Mouse (Mus musculus) urinary bladder, postnatal 36 days (tissue): ENCODE results near the gene Gfy.
"Not testable (repeated sequence)": the region's sequence is repeated elsewhere in the genome, so short reads cannot be mapped to it uniquely, and the experiment has no call there.

ENCODE experiments used
- DNase-seq, 2 experiments: peaks; one replicate each; pipeline ENCODE4 v3.0.0; 2022; ENCODE audit warnings: low spot score in 2 of 2, mixed read lengths in 1 of 2

The Gfy gene

DNA sequence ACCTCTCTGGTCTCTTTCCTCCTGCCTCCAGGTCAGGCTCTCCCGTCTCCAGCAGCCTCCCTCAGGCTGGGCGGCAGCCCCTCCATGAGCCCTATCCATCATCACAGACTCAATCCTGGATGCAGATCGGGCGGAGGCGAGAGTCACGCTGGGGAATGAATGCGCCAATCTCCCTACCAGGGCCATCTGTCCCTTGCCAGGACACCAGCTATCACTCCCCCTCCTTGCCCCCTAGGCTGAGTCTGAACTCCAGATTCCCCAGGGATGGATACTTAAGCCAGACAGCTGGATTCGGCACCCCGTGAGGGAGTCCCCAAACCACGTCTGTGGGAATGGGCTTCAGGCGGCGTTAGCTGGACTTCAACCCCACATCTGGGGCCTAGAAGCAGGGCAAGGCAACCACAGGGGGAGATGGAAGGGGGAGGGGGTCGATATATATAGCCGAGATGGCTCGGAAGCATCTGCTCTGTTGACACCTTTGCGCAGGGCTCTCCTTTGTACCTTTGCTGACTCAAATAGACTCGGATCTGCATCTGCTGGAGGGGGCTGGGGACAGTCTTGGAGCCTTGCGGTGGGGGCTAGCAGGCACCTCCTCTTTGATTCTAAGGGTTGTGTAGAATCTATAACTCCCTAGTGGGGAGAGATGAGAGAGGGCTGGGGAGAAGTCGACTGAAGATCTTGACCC lies 11.5 kb downstream of the Gfy start:
- DNase-seq, result no peak

DNA sequence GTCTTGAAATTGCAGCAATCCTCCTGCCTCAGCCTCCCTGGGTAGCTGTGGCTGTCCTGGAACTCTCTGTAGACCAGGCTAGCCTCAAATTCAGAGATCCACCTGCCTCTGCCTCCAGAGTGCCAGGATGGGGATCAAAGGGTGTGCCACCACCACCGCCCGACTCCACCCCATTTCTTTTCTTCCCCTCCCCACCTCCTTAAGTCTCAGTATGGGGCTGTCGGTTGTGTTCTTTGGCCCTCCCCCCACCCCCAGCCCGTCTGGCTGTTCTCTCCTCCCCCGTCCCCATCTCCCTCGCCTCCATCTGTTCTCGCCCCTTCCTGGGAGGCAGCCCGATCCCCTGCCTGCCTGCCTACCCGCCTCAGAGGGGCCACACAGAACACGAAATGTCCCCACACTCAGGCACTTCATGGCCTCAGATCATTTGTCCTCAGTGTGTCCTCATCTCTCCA lies 12.4 kb downstream of the Gfy start:
- no peak for DNase-seq

DNA sequence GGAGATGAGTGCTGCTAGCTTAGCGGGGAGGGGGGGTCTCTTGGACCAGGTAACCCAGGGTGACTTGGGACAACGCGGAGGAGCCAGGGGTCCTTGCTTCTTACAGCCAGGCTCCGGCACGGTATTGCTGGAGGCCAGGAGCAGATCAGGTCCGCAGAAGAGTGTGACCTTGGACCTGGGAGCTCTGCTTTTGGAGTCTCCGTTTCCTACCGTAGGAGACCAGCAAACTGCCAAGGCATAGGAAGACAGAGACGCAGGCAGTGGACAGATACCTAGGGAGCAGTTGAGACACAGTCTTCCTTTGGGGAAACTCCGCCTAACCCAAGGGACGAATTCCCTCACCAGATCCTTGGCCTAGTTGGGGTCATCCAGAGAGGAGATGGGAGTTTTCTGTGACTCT lies 13.7 kb downstream of the Gfy start:
- DNase-seq, result no peak

DNA sequence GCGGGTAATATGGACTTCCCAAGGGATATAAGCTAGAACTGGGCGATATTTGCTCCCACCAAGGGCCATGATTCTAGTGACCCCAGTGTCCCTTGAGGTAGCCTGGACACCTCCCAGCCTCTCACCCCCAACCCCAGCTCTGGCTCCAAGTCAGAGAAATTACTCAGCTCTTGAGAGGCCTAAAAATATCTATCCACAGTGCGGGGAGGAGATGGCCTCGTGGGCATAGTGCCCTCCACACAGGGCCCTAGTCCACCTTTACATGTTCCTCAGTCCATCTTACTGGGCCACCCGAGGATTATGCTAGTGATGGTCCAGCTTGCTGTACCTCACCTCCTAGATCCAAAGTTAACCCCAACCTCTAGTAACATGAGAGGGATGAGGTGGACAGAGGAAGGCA lies 14.5 kb downstream of the Gfy start:
- DNase-seq, result no peak

DNA sequence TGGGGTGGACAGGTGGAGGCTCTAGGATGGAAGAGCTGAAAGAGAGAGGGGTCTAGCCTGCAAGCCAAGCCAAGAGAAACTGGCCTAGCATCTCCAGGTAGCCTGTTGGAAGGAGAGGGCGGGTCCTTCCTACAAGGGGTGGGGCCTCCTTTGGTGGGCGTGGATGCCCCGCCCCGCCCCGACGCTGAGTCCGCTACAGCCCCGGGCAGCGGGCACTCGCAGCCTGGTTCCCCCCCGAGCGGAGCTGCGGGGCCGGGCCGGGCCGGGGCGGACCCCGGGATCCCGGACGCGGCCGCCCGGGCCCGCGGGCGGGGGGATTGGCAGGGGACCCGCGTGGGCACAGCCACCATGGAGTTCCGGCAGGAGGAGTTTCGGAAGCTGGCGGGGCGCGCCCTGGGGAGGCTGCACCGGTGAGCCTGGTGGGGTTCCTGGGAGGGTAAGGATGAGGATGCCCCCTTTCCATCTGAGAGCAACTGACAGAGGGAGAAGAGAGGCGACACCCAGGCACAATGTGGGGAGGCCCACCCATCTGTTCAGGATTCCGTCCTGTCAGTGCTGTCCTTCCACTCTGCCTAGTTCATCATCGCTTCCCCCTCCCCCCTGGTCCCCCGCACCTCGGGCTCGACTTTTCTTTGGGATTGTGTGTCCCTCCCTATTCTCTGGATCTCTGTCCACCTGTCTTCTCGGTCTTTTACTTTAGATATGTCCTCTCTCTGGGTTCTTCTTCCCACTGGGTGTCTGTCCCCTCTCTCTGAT lies 15.5 kb downstream of the Gfy start, which contains the start of gene Slc17a7:
Slc17a7 (plus strand) TSS at position 215 of the 756 bp plus-strand sequence.
- DNase-seq, result no peak

DNA sequence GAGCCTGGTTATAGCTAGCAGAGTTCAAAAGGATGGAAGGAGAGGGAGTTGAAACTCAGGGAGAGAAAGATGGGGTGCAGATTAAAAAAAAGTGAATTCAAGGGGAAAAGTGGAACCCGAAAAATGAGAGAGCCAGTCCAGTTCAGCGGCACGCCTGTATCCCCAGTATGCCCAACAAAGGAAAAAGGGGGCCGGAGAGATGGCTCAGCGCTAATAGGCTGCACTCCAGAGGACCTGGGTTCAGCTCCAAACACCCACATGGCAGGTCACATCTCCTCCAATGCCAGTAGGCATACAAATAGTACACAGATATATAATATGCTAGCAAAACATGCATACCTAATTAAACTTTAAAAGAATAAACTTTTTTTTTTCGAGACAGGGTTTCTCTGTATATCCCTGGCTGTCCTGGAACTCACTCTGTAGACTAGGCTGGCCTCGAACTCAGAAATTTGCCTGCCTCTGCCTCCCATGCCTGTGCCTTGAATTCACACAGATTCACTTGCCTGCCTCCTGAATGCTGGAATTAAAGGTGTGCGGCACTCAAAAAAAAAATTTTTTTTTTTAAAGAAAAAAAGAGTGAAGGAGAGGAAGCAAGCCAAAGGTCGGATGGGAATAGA lies 16.3 kb downstream of the Gfy start:
- DNase-seq, result no peak

DNA sequence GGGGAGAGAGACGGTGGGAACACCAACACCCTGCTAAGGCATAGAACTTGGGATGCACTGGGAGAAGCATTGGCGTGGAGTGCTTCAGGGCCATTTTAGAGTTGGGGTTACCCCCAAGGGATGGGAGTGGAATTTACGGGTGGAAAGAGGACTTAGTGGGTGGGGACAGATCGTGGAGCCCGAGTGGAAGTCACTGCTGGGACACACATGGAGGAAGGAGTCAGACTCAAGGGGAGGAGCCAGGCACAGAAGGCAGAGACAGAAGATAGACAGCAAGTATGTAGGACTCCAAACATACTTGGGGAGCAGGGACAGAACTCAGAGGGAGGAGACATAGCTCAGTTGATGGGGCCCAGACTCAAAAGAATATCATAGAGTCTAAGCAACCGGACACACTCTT lies 16.8 kb downstream of the Gfy start:
- DNase-seq, result no peak

DNA sequence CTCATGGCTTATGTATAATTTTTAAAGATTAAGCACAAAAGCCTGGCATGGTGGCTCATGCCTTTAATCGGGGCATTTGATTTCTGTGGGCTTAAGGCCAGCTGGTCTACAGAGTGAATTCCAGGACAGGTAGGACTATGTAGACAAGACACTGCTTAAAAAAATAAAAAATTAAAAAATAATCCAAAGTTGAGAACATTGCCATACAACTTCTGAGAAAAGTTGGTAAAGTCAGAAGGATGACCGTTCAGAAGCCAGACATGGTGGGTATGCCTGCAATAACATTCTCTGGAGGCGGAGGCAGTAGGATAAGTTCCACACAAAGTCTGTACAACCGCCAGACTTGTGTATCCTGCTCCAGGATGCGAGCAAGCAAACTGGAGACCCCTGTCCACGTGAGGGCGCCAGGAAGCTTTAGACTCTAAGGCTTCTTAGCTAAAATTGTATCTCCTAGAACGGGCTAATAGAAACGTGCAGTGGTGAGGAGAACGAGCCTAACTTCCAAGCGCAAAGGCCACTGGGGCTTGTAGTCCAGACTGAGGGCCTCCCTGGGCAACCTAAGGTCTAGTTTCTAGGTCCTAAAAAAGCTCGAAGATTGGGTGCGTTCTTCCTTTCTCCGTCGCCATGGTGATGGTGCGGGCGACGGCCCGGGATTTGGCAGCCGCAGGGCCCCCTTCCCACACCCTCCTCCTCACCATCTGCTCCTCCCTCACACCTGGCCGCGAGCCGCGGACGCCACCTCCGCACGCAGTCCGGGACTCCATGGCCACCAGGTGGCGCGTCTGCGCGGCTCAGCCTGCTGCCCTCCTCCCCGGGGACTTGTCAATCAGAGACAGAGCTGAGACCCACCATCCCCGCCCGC lies 17.5 kb downstream of the Gfy start:
- DNase-seq, result peak; percentile 85 to 88

DNA sequence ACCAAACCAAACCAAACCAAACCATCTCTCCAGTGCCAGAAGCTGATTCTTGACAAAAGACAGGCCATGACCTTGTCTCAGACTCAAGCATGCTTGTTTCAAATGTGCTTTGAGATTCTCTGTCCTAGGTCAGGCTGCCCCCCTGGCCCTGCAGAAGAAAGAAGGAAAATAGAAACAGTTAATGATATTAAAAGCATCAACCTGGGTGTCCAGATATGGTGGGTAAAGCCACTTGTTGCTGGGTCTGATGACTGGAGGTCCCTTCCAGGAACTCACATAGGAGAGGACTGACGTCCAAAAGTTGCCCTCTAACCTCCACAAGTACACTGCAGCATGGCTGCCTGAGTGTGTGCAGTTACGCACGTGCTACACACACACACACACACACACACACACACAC lies 18.5 kb downstream of the Gfy start:
- DNase-seq, result no peak

DNA sequence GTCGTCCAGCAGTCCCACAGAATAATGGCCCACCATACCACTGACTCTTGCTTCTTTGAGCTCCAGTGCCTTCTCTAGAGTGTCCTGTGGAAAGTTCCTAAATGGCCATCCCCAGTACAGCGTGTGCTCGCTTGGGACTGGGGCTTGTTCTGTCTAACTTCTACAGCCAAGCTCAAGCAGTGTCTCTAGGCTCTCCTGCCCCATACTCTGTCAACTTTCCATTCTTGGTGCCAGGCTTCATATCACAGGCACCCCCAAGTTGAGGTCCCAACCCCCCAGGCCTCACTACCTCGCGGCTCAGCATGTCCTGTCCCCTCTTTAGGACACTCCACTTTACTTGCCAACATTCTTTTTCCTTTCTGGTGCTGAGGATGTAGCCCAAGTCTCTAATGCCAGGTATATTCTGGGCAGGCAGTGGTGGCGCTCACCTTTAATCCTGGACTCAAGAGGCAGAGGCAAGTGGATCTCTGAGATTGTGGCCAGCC lies 19.0 kb downstream of the Gfy start:
- no peak for DNase-seq

DNA sequence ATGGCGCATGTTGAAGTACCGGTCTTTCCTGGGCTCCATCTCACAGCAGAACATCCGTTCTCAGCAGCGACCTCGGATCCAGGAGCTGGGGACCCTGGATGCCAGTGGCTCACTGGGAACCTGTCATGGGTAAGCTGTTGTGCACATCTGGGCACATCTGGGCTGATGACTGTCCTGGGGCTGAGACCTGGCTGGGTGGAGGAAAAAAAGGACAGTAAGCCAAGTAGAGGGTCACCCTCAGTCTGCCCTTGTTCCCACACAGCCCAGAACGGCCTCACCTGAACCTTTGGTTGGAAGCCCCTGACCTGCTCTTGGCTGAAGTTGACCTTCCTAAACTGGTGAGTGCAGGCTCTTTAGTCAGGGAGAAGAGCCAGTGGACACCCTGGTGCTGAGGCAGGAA lies 20.4 kb downstream of the Gfy start:
- DNase-seq, result no peak

DNA sequence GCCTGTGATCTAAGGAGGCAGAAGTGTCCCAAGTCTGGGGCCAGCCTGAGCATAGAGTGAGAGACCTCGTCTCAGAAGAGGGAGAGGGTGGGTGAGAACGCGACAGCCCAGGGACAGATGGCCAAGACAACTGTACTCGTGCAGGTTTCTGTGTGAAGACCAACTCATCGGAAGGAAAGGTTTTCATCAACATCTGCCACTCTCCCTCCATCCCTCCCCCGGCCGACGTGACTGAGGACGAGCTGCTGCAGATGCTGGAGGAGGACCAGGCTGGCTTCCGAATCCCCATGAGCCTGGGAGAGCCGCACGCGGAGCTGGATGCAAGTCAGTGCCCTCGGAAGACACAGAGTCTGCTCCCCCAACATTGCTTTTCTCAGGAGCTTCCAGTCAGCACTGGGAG lies 21.9 kb downstream of the Gfy start:
- DNase-seq, result no peak

DNA sequence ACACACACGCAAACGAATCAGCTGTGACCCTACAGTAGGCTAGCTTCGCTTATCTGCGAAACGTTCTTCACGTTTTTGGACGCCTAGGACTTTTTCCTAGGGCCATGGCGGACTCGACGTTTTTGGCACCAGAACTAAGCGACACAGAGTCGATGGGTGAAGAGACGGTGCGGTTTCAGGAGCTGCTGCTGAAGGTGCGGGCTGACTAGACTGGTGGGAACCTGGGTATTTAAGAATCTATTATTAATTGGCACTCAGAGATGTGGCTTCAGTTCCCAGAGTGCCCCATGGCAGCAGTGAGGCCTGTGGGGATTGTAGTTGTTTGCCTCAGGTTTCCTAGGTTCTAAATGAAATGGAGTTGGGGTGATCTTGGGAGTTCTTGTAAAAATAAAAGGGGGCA lies 23.2 kb downstream of the Gfy start:
- DNase-seq, result no peak

DNA sequence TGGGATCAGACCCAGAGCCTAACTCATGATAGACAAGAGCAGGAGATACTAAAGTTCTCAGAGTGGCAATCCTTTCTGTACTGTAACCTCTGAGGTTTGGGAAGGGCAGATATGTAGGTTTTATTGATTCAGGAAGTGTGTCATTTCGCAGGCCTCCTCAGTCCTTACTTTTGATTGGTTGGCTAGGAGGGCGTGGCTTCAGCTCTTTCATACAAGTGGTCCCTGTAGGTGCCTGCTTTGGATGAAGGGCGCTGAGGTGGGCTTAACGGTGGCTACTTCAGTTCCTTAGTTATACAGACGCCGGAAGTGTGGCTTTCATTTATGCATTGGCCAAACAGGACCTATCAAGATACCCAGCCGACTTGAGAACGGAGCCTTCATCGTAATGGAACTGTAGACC lies 23.8 kb downstream of the Gfy start:
- DNase-seq, result no peak

DNA sequence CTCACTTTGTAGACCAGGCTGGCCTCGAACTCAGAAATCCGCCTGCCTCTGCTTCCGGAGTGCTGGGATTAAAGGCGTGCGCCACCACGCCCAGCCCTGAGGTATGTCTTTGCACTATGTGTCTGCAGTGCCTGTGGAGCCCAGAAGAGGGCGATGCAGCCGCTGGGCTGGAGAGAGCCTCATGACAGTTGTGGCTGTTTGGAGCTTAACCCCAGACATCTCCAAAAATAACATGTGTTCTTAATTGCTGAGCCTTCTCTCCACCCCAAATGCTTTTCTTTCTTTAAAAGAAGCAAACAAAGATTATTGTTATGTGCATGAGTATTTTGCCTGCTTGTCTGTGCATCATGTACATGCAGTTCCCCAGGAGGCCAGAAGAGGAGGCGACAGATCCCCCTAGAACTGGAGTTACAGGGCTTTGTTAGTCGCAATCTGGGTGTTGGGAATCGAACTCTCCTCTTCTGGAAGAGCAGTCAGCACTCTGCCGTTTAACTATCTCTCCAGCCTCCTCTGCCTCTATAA lies 24.3 kb downstream of the Gfy start:
- DNase-seq, result peak in 1 of 2 experiments; percentile 32

DNA sequence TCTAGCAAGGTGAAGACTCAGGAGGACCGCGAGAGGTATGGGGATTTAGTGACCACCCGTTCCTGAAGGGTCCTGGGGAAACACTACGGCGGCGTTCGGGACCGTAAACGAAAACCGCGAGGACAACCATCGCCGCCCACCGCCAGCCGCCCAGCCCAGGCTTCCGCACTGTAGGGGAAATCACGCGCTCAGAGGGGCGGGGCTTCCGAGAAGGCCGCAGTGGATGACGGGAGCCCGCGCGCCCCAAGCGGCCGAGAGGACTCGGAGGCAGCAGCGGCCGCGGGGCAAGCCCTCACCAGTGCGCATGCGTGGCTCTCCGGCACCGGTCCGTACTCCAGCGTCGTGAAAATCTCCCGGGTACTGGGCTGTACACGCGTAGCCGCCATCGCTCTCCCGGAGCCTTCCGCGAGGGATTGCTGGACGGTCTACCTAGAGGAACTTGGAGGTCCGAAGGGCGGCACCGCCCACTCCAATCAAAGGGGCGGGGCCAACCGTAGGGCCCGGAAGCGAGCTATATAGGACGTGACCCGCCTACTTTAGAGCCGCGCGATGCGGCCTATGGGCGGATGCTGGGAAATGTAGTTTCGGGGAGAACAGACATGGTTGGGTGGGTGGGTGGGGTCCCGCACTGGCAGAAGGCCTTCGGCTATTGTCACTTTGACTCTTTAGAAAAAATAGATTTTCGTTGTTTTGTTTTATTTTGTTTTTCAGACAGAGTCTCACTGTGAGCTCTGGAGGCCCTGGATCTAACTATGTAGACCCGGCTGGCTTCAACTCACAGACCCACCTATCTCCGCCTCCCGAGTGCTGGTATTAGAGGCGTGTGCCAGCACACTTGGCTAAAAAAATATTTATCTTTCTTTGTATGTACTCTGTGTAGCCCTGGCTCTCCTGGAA lies 25.0 kb downstream of the Gfy start, which contains the start of the genes Pih1d1 and Aldh16a1:
Pih1d1 (plus strand) TSS at position 208 of the 897 bp plus-strand sequence.
Aldh16a1 (minus strand) TSS at position 489 of the 897 bp plus-strand sequence.
- DNase-seq, result peak; percentile 96 to 97

DNA sequence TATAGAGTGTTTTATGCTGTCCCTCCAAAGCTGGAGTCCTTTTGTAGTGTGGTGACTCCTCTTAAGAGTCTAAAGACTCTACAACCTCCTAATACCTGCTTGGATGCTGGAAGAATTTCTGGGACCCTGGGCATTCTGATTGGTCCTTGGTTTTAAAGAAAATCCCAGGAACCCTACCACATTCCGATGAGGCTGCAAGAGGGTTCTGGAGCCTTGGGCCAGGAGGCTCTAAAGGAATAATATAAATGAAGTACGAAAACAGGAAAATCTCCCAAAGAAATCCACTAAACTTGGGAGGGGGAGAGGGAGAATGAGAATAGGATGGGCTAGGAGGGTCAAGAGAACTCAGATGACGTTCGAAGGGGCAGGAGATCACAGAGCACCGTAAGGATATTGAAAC lies 25.8 kb downstream of the Gfy start:
- no peak for DNase-seq

DNA sequence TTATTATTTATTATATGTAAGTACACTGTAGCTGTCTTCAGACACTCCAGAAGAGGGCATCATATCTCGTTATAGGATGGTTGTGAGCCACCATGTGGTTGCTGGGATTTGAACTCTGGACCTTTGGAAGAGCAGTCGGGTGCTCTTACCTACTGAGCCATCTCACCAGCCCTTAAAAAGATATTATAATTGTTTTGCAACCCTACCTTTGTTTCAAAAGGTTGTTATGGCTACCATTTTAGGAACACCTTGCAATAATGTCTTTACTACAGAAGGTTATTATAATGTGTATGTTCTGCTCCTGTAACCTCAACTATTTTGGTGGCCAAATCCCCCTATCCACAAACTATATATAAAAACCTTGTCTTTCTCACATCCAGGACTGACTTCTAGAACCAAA lies 26.3 kb downstream of the Gfy start:
- not testable (repeated sequence) for DNase-seq

DNA sequence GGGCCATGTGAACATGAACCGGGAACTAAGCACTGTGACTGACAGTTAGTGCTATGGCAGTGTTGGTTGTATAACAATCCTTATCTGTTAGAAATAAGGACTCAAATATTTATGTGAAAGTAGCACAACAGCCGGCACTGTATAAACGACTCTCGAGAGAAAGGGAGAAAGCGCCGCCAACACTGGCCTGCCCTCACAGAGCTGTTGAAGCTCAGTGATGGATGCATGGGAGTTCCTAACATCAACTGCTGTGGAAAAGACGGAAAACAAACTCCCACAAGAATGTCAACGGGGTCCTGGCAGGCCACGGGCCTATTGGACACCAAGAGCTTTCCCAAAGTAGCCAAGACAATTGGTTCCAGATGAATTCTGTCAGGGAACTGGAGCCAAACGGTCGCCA lies 28.1 kb downstream of the Gfy start:
- DNase-seq, result peak; percentile 25 to 46

DNA sequence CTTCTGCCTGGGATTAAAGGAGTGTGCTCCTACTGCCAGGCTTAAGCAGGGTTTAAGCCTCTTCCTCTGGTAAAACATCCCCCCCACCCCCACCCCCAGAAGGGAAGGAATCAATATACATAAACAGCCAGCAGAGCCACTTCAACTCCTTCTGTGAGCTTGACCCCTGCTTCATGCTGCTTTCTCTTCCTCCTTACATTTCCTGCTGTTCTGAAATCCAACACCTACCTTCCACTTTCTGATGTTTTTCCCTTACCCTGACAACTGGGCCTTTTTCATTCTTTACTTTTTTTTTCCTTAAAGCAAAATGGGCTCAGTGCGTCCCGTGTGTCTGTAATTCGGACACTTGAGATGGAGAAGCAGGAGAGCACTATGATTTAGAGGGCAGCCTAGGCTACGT lies 29.0 kb downstream of the Gfy start:
- DNase-seq, result no peak
